Mouse (Mus musculus) G1E (cell line): ENCODE measurements around the gene Gnao1. TPM values are rescaled to one million over a fixed set of nuclear protein-coding genes. Genes with fewer than 3 reads are reported as not detected.

Experiments
- ATAC-seq: 2 replicates; pipeline ENCODE4 v1.8.0; 2016; ENCODE audit warnings: mild to moderate bottlenecking; ENCODE audit not compliant: insufficient number of reproducible peaks, poor library complexity, low FRiP score, severe bottlenecking; ENCODE audit errors: extremely low read depth
- DNase-seq: peaks from one replicate; pipeline ENCODE4 v3.0.0; 2012; ENCODE audit warnings: low spot score
- H3K27me3 ChIP-seq: 2 replicates; pipeline ENCODE4 v1.6.1; 2012; ENCODE audit warnings: mild to moderate bottlenecking, low read length, inconsistent platforms; ENCODE audit not compliant: insufficient read depth
- H3K36me3 ChIP-seq: replicated peaks from 2 replicates; pipeline ENCODE3; 2012; ENCODE audit warnings: mild to moderate bottlenecking, inconsistent platforms
- H3K4me1 ChIP-seq: 2 replicates; pipeline ENCODE4 v1.6.1; 2012; ENCODE audit warnings: low read depth, low read length, inconsistent platforms, mixed read lengths; ENCODE audit not compliant: insufficient read depth
- H3K4me3 ChIP-seq: 2 replicates; pipeline ENCODE4 v1.5.1; 2012; ENCODE audit warnings: low read depth, mild to moderate bottlenecking, inconsistent platforms, low read length, moderate library complexity, mixed read lengths
- H3K9me3 ChIP-seq: replicated peaks from 2 replicates; pipeline ENCODE4 v1.6.1; 2012; ENCODE audit warnings: inconsistent platforms
- CTCF ChIP-seq: IDR thresholded peaks from 2 replicates; pipeline ENCODE4 v1.5.1; 2012; ENCODE audit warnings: low read depth, low read length, inconsistent platforms, mixed read lengths
- GATA1 ChIP-seq: IDR thresholded peaks from 2 replicates; pipeline ENCODE4 v1.6.1; 2012; ENCODE audit warnings: borderline replicate concordance, low read length, inconsistent platforms, mixed read lengths
- GATA2 ChIP-seq: IDR thresholded peaks from 2 replicates; pipeline ENCODE4 v1.6.1; 2012; ENCODE audit warnings: low read depth, low read length, inconsistent platforms, borderline replicate concordance
- POLR2AphosphoS5 ChIP-seq: IDR thresholded peaks from 2 replicates; pipeline ENCODE4 v1.6.1; 2012; ENCODE audit warnings: low read depth, low read length, inconsistent platforms; ENCODE audit not compliant: insufficient replicate concordance
- TAL1 ChIP-seq: conservative IDR thresholded peaks from 2 replicates; pipeline ENCODE4 v1.6.1; 2012; ENCODE audit warnings: low read depth, low read length, inconsistent platforms, mixed read lengths
- polyA plus RNA-seq: library from polyadenylated mRNA; stranded (reverse); fragments of >175 nt; gene quantifications from 2 replicates; pipeline ENCODE4 v1.2.3, GENCODE M21; 2012
- total RNA-seq, 2 experiments: library from RNA; stranded (forward) in 1 of 2; stranded (reverse) in 1 of 2; fragments of 200-1000 nt in 1 of 2; fragments of >200 nt in 1 of 2; fragmentation: Nextera tagmentation in 1 of 2; gene quantifications; 2 replicates each; pipeline ENCODE4 v1.2.3; 2014 to 2017

Gene Gnao1
- total and polyA plus RNA-seq, 3 experiments = 0.27 TPM; not detected in 2

DNA sequence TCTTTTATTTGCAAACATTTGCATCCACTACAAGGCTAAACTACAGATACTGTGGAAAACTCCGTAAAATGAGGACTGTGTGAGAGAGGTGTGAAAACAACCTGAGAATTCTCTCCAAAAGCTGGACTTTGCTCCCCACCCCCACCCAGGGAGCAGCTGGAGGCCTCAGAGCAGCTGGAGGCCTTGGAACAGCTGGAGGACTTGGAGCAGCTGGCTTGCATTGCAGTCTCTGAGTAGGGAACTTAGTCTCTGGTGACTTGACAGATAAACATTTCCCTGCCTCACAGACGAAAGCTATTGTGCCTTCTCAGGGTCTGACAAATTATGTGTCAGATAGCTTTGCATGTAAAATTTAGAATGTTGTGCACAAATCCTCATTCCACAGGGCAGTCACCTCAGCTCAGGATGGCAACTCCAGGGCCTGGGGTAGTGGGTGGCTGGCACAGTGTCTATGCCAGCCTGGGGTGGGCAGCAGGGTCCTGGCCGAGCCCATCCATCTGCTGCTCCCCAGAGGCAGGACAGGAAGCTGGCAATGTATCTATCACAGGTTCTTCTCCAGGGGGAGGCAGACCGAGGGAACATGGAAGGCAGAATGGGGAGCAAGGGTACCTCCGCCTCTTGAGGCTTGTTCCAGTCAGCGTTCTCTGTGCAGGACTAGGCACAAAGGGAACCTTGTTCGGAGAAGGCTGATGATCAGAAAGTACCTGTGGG, 87.2 kb downstream of the Gnao1 start:
- TF ChIP-seq POLR2AphosphoS5 (no peak), GATA2 (no peak)
- DNase-seq = no peak
- Histone ChIP-seq H3K4me3 (no peak overlapping the region), H3K36me3 (no peaks in the 10 kb centered on the region), H3K9me3 (peaks cover 26% of the 10 kb centered on the region), H3K27me3 (no peaks in the 10 kb centered on the region), H3K4me1 (no peaks in the 10 kb centered on the region)
- no peak for ATAC-seq

DNA sequence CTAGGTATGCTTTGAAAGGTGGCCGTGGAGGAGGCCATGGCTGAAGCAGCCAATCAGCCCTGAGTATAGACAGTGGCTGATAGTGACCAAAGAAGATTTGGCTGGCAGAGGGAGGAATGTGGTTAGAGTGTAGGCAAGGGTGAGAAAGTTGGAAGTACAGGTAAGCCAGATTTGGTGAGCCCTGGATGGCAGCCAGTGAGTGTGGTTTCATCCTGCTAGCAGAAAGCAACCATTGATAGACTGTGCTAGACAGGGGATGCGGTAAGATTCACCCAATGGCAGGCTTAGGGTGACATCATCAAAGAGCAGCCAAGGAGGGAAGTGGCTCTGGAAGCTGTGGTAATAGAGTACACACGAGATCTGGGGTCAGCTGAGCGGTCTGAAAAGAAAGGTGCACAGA, 88.8 kb downstream of the Gnao1 start:
- ATAC-seq (no peak), DNase-seq (no peak)
- Histone ChIP-seq H3K4me1 (no peaks in the 10 kb centered on the region), H3K4me3 (no peak overlapping the region), H3K9me3 (peaks cover 34% of the 10 kb centered on the region), H3K27me3 (no peaks in the 10 kb centered on the region), H3K36me3 (no peaks in the 10 kb centered on the region)
- TF ChIP-seq POLR2AphosphoS5 (no peak), CTCF (no peak), TAL1 (no peak), GATA2 (no peak), GATA1 (no peak)

DNA sequence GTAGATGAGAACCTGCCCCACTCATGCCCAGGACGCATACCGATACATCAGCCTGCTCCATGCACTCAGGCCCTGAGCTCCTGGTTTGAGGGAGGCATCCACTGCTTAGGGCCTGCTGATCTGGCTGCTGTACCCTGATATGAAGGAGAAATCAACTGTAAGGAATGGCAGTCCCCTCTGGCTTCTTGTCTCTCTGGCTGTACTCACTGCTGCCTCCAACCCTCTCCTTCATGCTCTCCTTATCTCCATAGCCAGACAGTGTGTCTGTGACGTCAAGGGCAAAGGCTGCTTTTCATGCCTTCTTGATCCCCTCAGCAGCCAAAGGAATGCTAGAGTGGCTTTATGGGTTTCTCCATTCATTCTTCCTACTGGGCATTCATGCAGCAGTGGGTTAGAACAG, 92.3 kb downstream of the Gnao1 start:
- DNase-seq = no peak
- no peaks in the 10 kb centered on the region for H3K27me3 ChIP-seq
- ATAC-seq = no peak
- no peak overlapping the region for H3K4me3 ChIP-seq
- H3K9me3 ChIP-seq = peaks cover 47% of the 10 kb centered on the region
- H3K36me3 ChIP-seq = no peaks in the 10 kb centered on the region
- TF ChIP-seq CTCF = no peak
- no peak for TF ChIP-seq TAL1
- no peak for TF ChIP-seq GATA1
- no peak for TF ChIP-seq POLR2AphosphoS5
- TF ChIP-seq GATA2 = no peak
- no peaks in the 10 kb centered on the region for H3K4me1 ChIP-seq

DNA sequence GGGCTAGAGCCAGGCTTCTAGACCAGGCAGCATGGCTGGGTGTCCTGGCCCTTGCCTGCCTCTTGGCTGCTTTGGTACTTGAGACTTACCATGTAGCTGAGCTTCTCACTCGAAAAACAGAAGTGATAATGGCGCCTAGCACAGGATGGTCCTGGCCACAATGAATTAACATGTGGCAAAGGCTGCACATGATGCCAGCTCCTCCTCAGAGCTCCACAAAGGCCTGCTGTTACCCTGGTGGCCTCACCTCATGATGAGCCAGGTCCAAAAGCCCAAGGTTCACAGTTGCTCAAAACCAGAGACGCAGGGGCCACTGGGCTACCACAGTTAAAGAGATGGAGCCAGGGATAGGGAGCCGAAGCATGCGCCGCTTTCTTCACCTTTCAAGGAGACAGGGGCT, 97.2 kb downstream of the Gnao1 start:
- DNase-seq (no peak), ATAC-seq (no peak)
- Histone ChIP-seq H3K9me3 (peaks cover 37% of the 10 kb centered on the region), H3K4me3 (no peak overlapping the region), H3K36me3 (no peaks in the 10 kb centered on the region), H3K4me1 (no peaks in the 10 kb centered on the region), H3K27me3 (no peaks in the 10 kb centered on the region)
- TF ChIP-seq CTCF (no peak), TAL1 (no peak), GATA2 (no peak), GATA1 (no peak), POLR2AphosphoS5 (no peak)

DNA sequence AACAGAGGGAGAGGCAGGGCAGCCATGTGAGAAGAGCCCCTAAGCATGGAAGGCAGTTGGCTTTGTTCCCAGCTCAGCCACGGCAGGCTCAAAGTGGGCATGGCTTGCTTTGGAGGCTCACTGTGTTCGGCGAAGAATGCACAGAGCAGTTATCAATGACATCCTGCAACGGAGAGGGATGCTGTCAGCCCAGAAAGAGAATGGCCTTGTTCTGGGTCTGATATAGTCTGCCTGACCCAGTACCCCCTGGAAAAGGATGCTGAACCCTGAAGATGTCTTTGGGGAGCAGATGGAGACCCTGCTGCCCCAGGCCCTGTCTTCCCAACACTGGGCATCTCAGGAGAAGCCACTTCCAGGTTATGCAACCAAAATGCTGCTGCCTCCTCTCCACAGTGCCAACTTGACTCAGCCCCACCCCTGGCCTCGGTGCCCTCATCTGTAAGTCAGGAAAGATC, 98.2 kb downstream of the Gnao1 start:
- Histone ChIP-seq H3K36me3 (no peaks in the 10 kb centered on the region), H3K4me1 (no peaks in the 10 kb centered on the region), H3K4me3 (no peak overlapping the region), H3K9me3 (peaks cover 30% of the 10 kb centered on the region), H3K27me3 (no peaks in the 10 kb centered on the region)
- no peak for DNase-seq
- no peak for TF ChIP-seq GATA2
- no peak for ATAC-seq

DNA sequence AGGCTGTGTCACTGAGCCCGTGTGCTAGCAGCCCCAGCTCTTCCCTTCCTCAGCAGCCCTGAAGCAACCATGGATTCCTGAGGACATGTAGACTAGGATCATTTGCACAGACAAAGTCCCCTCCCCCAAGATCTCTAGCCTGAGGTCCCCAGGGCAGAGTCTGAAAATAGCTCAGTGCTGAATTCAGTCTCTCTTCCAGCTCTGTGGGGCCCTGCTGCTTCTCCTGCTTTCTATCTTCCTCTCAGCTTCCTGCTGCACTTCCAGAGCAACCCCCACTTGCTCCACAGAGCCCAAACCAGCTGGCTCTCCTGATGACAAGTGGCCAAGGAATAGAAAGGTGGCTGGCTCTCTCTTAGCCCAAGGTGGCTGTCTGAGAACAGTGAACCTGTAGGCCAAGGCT, 98.8 kb downstream of the Gnao1 start:
- Histone ChIP-seq H3K4me3 (no peak overlapping the region), H3K36me3 (no peaks in the 10 kb centered on the region), H3K9me3 (peaks cover 24% of the 10 kb centered on the region), H3K27me3 (no peaks in the 10 kb centered on the region), H3K4me1 (no peaks in the 10 kb centered on the region)
- no peak for DNase-seq
- TF ChIP-seq POLR2AphosphoS5 (no peak), GATA2 (no peak), GATA1 (no peak), TAL1 (no peak), CTCF (no peak)
- no peak for ATAC-seq
